ENCODE assay signal across 30 mouse cellular contexts in genomic region chr11:97721338-97721737, GRCm38 (mm10).
"Had no signal": no experiment of that assay in that cellular context is flagged by ENCODE, and none has a peak within 500 bp of the region (broad histone marks: within the 10 kb centered on the region; RNA-seq: fewer than 3 reads in every experiment).

No protein-coding gene starts in this region.

- H3K27ac ChIP-seq: left cerebral cortex, adult 2 months; limb, embryonic 10.5 days; limb, embryonic 12.5 days; limb, embryonic 13.5 days; limb, embryonic 15.5 days; liver, embryonic 12.5 days; liver, embryonic 13.5 days; liver, embryonic 14.5 days; liver, embryonic 15.5 days; lung, embryonic 15.5 days; macrophage; midbrain, embryonic 10.5 days; midbrain, embryonic 12.5 days; midbrain, embryonic 13.5 days; midbrain, embryonic 15.5 days; neural tube, embryonic 12.5 days had no signal

- H3K4me1 ChIP-seq: limb, embryonic 10.5 days; limb, embryonic 12.5 days; limb, embryonic 13.5 days; limb, embryonic 15.5 days; lung, embryonic 15.5 days; midbrain, embryonic 10.5 days; midbrain, embryonic 12.5 days; midbrain, embryonic 13.5 days; midbrain, embryonic 15.5 days; neural tube, embryonic 12.5 days had no signal

- H3K4me3 ChIP-seq: left cerebral cortex, adult 2 months; limb, embryonic 10.5 days; limb, embryonic 12.5 days; limb, embryonic 13.5 days; limb, embryonic 15.5 days; liver, embryonic 12.5 days; liver, embryonic 13.5 days; liver, embryonic 15.5 days; lung, embryonic 15.5 days; megakaryocyte, embryonic 14.5 days; midbrain, embryonic 10.5 days; midbrain, embryonic 12.5 days; midbrain, embryonic 13.5 days; midbrain, embryonic 15.5 days; neural tube, embryonic 12.5 days had no signal

- H3K4me2 ChIP-seq: limb, embryonic 12.5 days; limb, embryonic 13.5 days; limb, embryonic 15.5 days; liver, embryonic 11.5 days; liver, embryonic 12.5 days; liver, embryonic 13.5 days; liver, embryonic 15.5 days; lung, embryonic 14.5 days; lung, embryonic 15.5 days; midbrain, embryonic 11.5 days; midbrain, embryonic 12.5 days; midbrain, embryonic 13.5 days; midbrain, embryonic 15.5 days; neural tube, embryonic 12.5 days had no signal

- H3K9me3 ChIP-seq: limb, embryonic 15.5 days; liver, embryonic 13.5 days; liver, embryonic 15.5 days; midbrain, embryonic 15.5 days had no signal

- DNase-seq: left cerebral cortex, postnatal 4 days; liver; liver, embryonic 13.5 days; liver, postnatal 0 days; lung, adult 18-20 months; lung, adult 2 months; lung, embryonic 14.5 days; lung, postnatal 10 days; lung, postnatal 14 days; lung, postnatal 36 days; lung, postnatal 4 days; midbrain, embryonic 14.5 days had no signal

- H3K27me3 ChIP-seq: limb, embryonic 12.5 days; limb, embryonic 13.5 days; limb, embryonic 15.5 days; liver, embryonic 12.5 days; liver, embryonic 13.5 days; liver, embryonic 15.5 days; lung, embryonic 15.5 days; megakaryocyte, embryonic 14.5 days; midbrain, embryonic 12.5 days; midbrain, embryonic 13.5 days; midbrain, embryonic 15.5 days; neural tube, embryonic 12.5 days had no signal
